Mouse (Mus musculus) heart, adult 2 months (tissue): ENCODE measurements at regions not wholly inside any gene's neighbourhood (a gene's known extent, or its start where the extent isn't known, plus 50 kb on each side); places are given as distances from the start of the nearest gene placed in this dataset.

Source experiments
- DNase-seq, 2 experiments: peaks; one replicate each; pipeline ENCODE4 v3.0.0; 2021
- H3K27ac ChIP-seq: fragments of 200-600 bp; 2 replicates; pipeline ENCODE4 v1.8.1; 2022
- H3K27me3 ChIP-seq: fragments of 200-500 bp; 2 replicates; pipeline ENCODE4 v1.6.1; 2012; ENCODE audit warnings: mild to moderate bottlenecking, low read length, inconsistent platforms, mixed read lengths; ENCODE audit not compliant: control insufficient read depth, insufficient read depth
- H3K36me3 ChIP-seq: fragments of 200-500 bp; 2 replicates; pipeline ENCODE4 v1.6.1; 2012; ENCODE audit warnings: low read length, inconsistent platforms; ENCODE audit not compliant: control insufficient read depth, insufficient read depth
- H3K4me1 ChIP-seq: fragments of 200-500 bp; 2 replicates; pipeline ENCODE4 v1.6.1; 2011; ENCODE audit warnings: low read length; ENCODE audit not compliant: control insufficient read depth, insufficient read depth
- H3K4me3 ChIP-seq: fragments of 200-600 bp; 2 replicates; pipeline ENCODE4 v1.8.1; 2022
- H3K79me2 ChIP-seq: fragments of 200-500 bp; replicated peaks from 2 replicates; pipeline ENCODE4 v1.6.1; 2012; ENCODE audit warnings: mild to moderate bottlenecking, inconsistent platforms, low read length, moderate library complexity, mixed read lengths; ENCODE audit not compliant: control insufficient read depth, insufficient read depth
- H3K9ac ChIP-seq: fragments of 200-500 bp; 2 replicates; pipeline ENCODE4 v1.6.1; 2012; ENCODE audit warnings: low read depth, mild to moderate bottlenecking, control low read depth, inconsistent platforms, low read length, mixed read lengths
- CTCF ChIP-seq: fragments of 200-600 bp; IDR thresholded peaks from 2 replicates; pipeline ENCODE4 v1.8.1; 2022; ENCODE audit warnings: antibody characterized with exemption, mild to moderate bottlenecking, moderate library complexity
- EP300 ChIP-seq: fragments of 200-500 bp; IDR thresholded peaks from 2 replicates; pipeline ENCODE4 v1.6.1; 2011; ENCODE audit warnings: low read depth, low read length, control low read depth; ENCODE audit not compliant: insufficient read depth
- POLR2A ChIP-seq: fragments of 200-500 bp; IDR thresholded peaks from 2 replicates; pipeline ENCODE4 v1.6.1; 2011; ENCODE audit warnings: mild to moderate bottlenecking, low read depth, low read length, control low read depth; ENCODE audit not compliant: insufficient read depth
- WGBS: fragments of 180-500 bp; shearing (Covaris S2); methylation state at CpG from one replicate; pipeline ENCODE4 v1.1.7; 2018; 5-methylcytosine and 5-hydroxymethylcytosine counted together
- intact Hi-C: fragments of 180-260 bp; cut with DNase I; formaldehyde crosslinking; loops from one replicate; pipeline ENCODE4 v1.15.1; 2025

DNA sequence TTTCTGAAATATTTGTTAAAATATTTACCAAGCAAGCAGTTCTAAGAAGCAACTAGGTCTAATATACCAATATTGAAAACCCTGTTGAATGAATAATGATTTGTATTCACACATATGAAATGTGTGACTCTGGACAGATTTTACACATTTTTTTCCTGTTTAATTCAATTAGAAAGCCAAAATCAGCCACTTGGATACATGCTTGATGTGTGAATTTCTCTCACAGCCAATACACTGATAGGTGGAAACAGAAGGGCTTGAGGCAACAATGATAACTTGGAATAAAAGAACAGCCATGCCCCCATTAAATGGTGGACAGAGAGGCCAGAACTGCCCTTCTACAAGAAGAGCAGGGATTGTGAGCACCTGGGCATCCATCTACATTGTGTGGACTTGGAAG, 1047.6 kb downstream of the Olfm4 start:
- Histone ChIP-seq H3K36me3 (no peaks in the 10 kb centered on the region), H3K79me2 (no peaks in the 10 kb centered on the region), H3K27me3 (no peaks in the 10 kb centered on the region), H3K4me3 (no peak overlapping the region), H3K27ac (no peak overlapping the region), H3K9ac (no peak overlapping the region), H3K4me1 (no peaks in the 10 kb centered on the region)
- no peak for TF ChIP-seq POLR2A
- no peak for TF ChIP-seq EP300
- no peak for TF ChIP-seq CTCF
- intact Hi-C loops: no loop called here
- DNase-seq: no peak

DNA sequence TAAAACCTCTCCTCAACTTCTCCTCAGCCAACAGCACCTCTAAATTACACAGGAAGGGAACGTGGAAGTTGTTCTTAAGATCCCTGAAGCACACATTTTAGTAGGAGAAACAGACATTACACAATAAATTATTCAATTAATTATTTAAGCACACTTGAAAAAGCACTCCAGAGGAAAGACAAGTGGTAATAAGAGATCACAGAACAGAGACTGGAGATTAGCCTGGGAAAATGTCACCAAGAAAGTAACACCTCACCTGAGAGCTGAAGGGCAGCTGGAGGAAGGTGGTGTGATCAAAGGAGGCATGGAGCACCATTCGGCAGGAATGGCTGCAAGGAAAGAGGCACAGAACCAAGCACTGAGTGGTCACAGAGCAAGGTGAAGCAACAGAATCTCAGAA, 1053.8 kb downstream of the Olfm4 start:
- Histone ChIP-seq H3K9ac (no peak overlapping the region), H3K36me3 (no peaks in the 10 kb centered on the region), H3K27ac (no peak overlapping the region), H3K4me3 (no peak overlapping the region), H3K27me3 (no peaks in the 10 kb centered on the region), H3K79me2 (no peaks in the 10 kb centered on the region), H3K4me1 (no peaks in the 10 kb centered on the region)
- no peak for TF ChIP-seq CTCF
- TF ChIP-seq EP300: no peak
- no peak for TF ChIP-seq POLR2A
- 37% methylated on average over 2 of the region's 2 CpGs for WGBS
- intact Hi-C loops: no loop called here
- DNase-seq: no peak

DNA sequence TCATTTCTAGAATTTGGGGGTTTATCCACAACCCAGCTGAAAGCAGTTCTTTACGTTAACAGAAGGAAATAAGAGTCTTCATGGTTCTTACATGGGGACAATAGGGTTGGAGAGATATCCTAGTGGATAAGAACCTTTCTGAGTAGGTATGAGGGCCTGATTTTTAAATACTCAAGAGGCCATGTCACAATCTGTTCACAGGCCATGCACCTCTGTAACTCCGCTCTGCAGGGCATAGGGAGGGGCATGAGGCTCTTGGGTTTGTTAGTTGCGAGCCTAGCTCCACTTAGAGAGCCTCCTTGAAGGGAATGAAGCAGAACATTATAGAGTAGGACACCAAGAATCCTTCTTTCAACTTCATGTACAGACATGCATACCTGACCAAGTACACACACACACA, 1054.2 kb downstream of the Olfm4 start:
- no peak overlapping the region for H3K27ac ChIP-seq
- H3K79me2 ChIP-seq: no peaks in the 10 kb centered on the region
- no peaks in the 10 kb centered on the region for H3K27me3 ChIP-seq
- no peak for DNase-seq
- intact Hi-C loops: no loop called here
- H3K36me3 ChIP-seq: no peaks in the 10 kb centered on the region
- WGBS: 70% methylated on average over 3 of the region's 3 CpGs
- TF ChIP-seq POLR2A (no peak), EP300 (no peak), CTCF (no peak)
- no peaks in the 10 kb centered on the region for H3K4me1 ChIP-seq
- no peak overlapping the region for H3K4me3 ChIP-seq
- no peak overlapping the region for H3K9ac ChIP-seq
